In the genomic region with DNA sequence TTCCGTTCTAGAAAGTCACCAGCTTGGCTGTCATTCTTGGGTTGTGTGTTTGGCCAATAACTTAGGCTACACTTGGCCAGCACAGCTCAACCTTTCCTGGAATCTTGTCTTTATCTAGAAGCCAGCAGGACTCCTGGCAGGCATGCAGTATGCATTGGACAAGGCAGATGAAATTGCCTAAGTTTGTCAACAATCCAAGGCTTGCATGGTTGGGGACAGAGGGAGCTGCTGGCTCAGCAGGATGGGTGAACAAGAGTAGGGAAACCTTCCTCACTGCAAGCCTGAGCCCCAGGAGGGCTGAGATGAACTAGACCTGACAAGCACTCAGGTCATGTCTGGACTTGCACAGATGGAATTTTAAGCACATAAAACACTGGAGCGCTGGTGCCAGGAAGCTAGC, we compare ENCODE assay signal across 8 mouse cellular contexts.
DNase-seq lines count a peak whose midpoint lies in the region; ATAC-seq lines count a peak whose summit lies in the region.

No protein-coding gene starts in this region.

- H3K4me1 ChIP-seq in forebrain, embryonic 14.5 days (ENCODE audit: control insufficient read depth, insufficient read depth, low read length): peaks cover 9% of the 10 kb centered on the region
- H3K4me1 ChIP-seq in forebrain, embryonic 15.5 days: peaks cover 22% of the 10 kb centered on the region
- H3K4me1 ChIP-seq in forebrain, embryonic 10.5 days: peaks cover 13% of the 10 kb centered on the region

- H3K27ac ChIP-seq in forebrain, embryonic 14.5 days (ENCODE audit: low read depth, low read length): no peak overlapping the region
- H3K27ac ChIP-seq in forebrain, embryonic 15.5 days (replicated peaks): no peak overlapping the region
- no peak overlapping the region for H3K27ac ChIP-seq in forebrain, embryonic 10.5 days

- H3K9ac ChIP-seq in forebrain, embryonic 14.5 days (ENCODE audit: low read length): no peak overlapping the region
- H3K9ac ChIP-seq in forebrain, embryonic 15.5 days (replicated peaks): no peak overlapping the region

- ATAC-seq in forebrain, embryonic 14.5 days: no peak
- no peak for ATAC-seq in forebrain, embryonic 15.5 days (replicated peaks)
- no peak for ATAC-seq in megakaryocyte progenitor cell, adult 5-6 weeks (replicated peaks; ENCODE audit: poor library complexity)

- intact Hi-C loops in heart, postnatal 25 days (cut with DNase I): loop anchor here (5.0 kb wide), 1 partner anchor 36 kb away; no protein-coding TSS in a partner anchor

- DNase-seq in forebrain, embryonic 14.5 days (ENCODE audit: low spot score): peak; percentile 19
- peak; percentile 28 to 71 for DNase-seq in urinary bladder, postnatal 36 days (ENCODE audit: low spot score in 2 of 2)
- no peak for DNase-seq in urinary bladder, adult 18-20 months (ENCODE audit: low spot score in 2 of 2)
- peak; percentile 59 for DNase-seq in heart, postnatal 25 days (ENCODE audit: low spot score)
- no peak for DNase-seq in spleen, postnatal 36 days (ENCODE audit: low spot score in 2 of 2)
- DNase-seq in forebrain, embryonic 10.5 days (ENCODE audit: extremely low spot score, low spot score): no peak

- WGBS in forebrain, embryonic 14.5 days: 77% methylated on average over 2 of the region's 2 CpGs
- WGBS in forebrain, embryonic 15.5 days: 70% methylated on average over 2 of the region's 2 CpGs
- WGBS in forebrain, embryonic 10.5 days: 88% methylated on average over 2 of the region's 2 CpGs

- H3K4me2 ChIP-seq in forebrain, embryonic 14.5 days (ENCODE audit: low read length): no peak overlapping the region
- no peak overlapping the region for H3K4me2 ChIP-seq in forebrain, embryonic 15.5 days (replicated peaks)

- H3K4me3 ChIP-seq in forebrain, embryonic 14.5 days (ENCODE audit: low read depth, low read length): no peak overlapping the region
- no peak overlapping the region for H3K4me3 ChIP-seq in forebrain, embryonic 15.5 days
- H3K4me3 ChIP-seq in forebrain, embryonic 10.5 days: no peak overlapping the region

- no peaks in the 10 kb centered on the region for H3K9me3 ChIP-seq in forebrain, embryonic 14.5 days (replicated peaks; ENCODE audit: control insufficient read depth, low read length)
- no peaks in the 10 kb centered on the region for H3K9me3 ChIP-seq in forebrain, embryonic 15.5 days
- peaks cover 16% of the 10 kb centered on the region for H3K9me3 ChIP-seq in forebrain, embryonic 10.5 days

- no peaks in the 10 kb centered on the region for H3K27me3 ChIP-seq in forebrain, embryonic 14.5 days (replicated peaks; ENCODE audit: control insufficient read depth, insufficient read depth, low read length)
- H3K27me3 ChIP-seq in forebrain, embryonic 15.5 days: no peaks in the 10 kb centered on the region
- peaks cover 8% of the 10 kb centered on the region for H3K27me3 ChIP-seq in forebrain, embryonic 10.5 days (ENCODE audit: poor library complexity, severe bottlenecking)

- H3K36me3 ChIP-seq in forebrain, embryonic 14.5 days (ENCODE audit: control insufficient read depth, insufficient read depth, low read length): no peaks in the 10 kb centered on the region
- H3K36me3 ChIP-seq in forebrain, embryonic 15.5 days: no peaks in the 10 kb centered on the region
- H3K36me3 ChIP-seq in forebrain, embryonic 10.5 days (replicated peaks): no peaks in the 10 kb centered on the region

Comparison
In these comparisons a context has a peak if more than half of its experiments do, and no peak if none do; other contexts are left out.
1. DNase-seq: peak in forebrain, embryonic 14.5 days (single experiment), urinary bladder, postnatal 36 days (2 of 2) and heart, postnatal 25 days (single experiment); none in urinary bladder, adult 18-20 months (0 of 2), spleen, postnatal 36 days (0 of 2) and forebrain, embryonic 10.5 days (single experiment).